Mouse (Mus musculus) small intestine, adult 2 months (tissue): ENCODE data around the gene Ogfrl1.

ENCODE experiments used
- CTCF ChIP-seq: fragments of 200-500 bp; IDR thresholded peaks from 2 replicates; pipeline ENCODE4 v1.5.1; 2012; ENCODE audit warnings: low read depth, mild to moderate bottlenecking, control low read depth, inconsistent platforms, low read length, moderate library complexity, mixed read lengths; ENCODE audit not compliant: insufficient replicate concordance, insufficient read length; ENCODE audit errors: extremely low read depth
- POLR2A ChIP-seq: fragments of 200-500 bp; IDR thresholded peaks from 2 replicates; pipeline ENCODE4 v1.6.1; 2012; ENCODE audit warnings: low read depth, mild to moderate bottlenecking, control low read depth, inconsistent platforms, low read length, moderate library complexity

- no peak for TF ChIP-seq CTCF
- no peak for TF ChIP-seq POLR2A
Measured at GRCm38 (mm10) chr1:23379911-23380740, 17.4 kb downstream of the Ogfrl1 start.
